Mouse (Mus musculus): Measurements from ENCODE around the gene Tnfsf12.

Gene Tnfsf12

GRCm38 (mm10) chr11:69645860-69646259, 49.8 kb downstream of the Tnfsf12 start:
- no peak for DNase-seq
